Mouse (Mus musculus): Measurements from ENCODE around the gene Gm2174. TPM values are rescaled to one million over a fixed set of nuclear protein-coding genes. Genes with fewer than 3 reads are reported as not detected.
A peak's percentile ranks its signal among the peaks of the same experiment; 100 is the strongest.

Gene Gm2174
- polyA plus RNA-seq, 1 experiment from 2014 or later: not detected

DNA sequence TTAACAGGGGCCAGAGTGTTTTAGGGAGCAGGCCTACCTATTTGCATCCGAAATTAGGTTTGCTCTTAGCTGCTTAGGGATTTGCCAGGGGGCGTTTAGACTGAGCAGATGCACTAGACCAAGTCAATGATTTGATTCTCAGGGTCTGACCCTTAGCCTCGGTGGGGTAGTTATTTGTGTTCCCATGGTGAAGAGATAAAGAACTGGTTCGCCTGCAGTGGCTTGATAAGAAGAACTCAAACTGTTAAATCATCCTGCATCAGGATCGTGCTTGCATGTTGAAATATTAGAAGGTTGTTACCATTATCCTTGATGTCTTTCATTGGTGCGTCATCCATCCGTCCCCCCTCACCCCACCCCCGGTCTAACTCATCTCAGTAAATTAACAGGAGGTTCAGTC lies 8.6 kb downstream of the Gm2174 start:
- peak overlapping the region; percentile 60 for H3K4me3 ChIP-seq
- WGBS: 30% methylated on average over 8 of the region's 8 CpGs
- H3K9me3 ChIP-seq: no peaks in the 10 kb centered on the region
- H3K9ac ChIP-seq (replicated peaks): peak overlapping the region; percentile 73; the same call in 1 of the 2 replicates
- peak overlapping the region; percentile 97 for H3K27ac ChIP-seq (replicated peaks)
- H3K27me3 ChIP-seq: no peaks in the 10 kb centered on the region
- peak; percentile 54 for ATAC-seq (ENCODE audit: low FRiP score, low read depth)
- no peaks in the 10 kb centered on the region for H3K4me1 ChIP-seq
- no peaks in the 10 kb centered on the region for H3K36me3 ChIP-seq
- peak overlapping the region; percentile 57 for H3K4me2 ChIP-seq (replicated peaks)

DNA sequence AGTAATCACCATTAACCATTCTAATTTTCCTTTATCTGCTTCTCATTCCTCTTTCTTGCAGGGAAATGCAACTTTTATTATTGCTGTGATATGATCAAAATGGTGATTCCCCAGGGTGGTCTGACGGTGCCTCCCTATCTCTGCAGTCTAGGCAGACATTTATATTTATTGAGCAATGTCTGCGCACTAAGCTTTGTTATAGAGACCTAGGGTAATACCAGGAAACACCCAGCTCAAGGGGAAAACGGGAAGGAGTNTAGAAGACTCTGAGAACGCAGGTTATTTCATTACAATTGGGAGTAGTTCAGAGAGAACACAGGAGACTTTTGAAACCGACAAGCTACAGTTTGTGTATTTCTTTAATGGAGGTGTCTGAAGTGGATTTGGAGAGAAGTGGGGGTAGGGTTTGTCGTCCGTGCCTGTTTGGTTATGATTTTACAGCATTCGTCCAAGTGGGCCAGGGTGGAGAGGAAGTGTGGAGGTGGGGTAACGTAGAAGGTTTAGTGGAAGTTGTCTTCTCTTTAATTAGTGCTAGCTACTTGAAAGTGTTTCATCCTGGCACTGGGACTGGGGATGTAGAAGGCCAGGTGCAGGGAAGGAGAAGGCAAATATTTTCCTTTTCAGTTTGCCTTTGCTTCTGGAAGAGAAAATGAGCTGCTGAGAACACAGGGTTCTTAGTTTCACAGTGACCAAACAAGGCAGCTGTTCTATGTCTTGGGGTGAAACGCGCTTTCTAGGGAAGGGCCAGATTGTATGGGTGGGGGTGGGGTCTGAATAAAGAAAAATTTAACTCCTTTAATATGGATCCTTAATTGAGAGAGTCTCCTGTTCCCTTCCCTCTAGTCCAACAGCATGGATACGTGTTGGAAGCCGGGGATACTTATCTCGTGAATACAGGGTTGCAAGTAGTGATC lies 14.5 kb downstream of the Gm2174 start:
- H3K27me3 ChIP-seq: no peaks in the 10 kb centered on the region
- ATAC-seq (ENCODE audit: low FRiP score, low read depth): no peak
- WGBS: 81% methylated on average over 14 of the region's 14 CpGs
- H3K4me3 ChIP-seq: no peak overlapping the region
- no peak overlapping the region for H3K4me2 ChIP-seq (replicated peaks)
- H3K9me3 ChIP-seq: no peaks in the 10 kb centered on the region
- H3K27ac ChIP-seq (replicated peaks): no peak overlapping the region
- no peak overlapping the region for H3K9ac ChIP-seq (replicated peaks)
- H3K4me1 ChIP-seq: no peaks in the 10 kb centered on the region
- H3K36me3 ChIP-seq: no peaks in the 10 kb centered on the region

- H3K9me3 ChIP-seq: no peaks in the 10 kb centered on the region
- ATAC-seq (ENCODE audit: low FRiP score, low read depth): no peak
- no peaks in the 10 kb centered on the region for H3K27me3 ChIP-seq
- no peak overlapping the region for H3K27ac ChIP-seq (replicated peaks)
- H3K4me2 ChIP-seq (replicated peaks): no peak overlapping the region
- H3K4me1 ChIP-seq: no peaks in the 10 kb centered on the region
- no peak overlapping the region for H3K4me3 ChIP-seq
- whole genome bisulfite sequencing: 81% methylated on average over 1 of the region's 1 CpGs
- H3K36me3 ChIP-seq: no peaks in the 10 kb centered on the region
- H3K9ac ChIP-seq (replicated peaks): no peak overlapping the region
These were observed 17.1 kb downstream of the Gm2174 start for GRCm38 (mm10) chrX:56464906-56465305.

DNA sequence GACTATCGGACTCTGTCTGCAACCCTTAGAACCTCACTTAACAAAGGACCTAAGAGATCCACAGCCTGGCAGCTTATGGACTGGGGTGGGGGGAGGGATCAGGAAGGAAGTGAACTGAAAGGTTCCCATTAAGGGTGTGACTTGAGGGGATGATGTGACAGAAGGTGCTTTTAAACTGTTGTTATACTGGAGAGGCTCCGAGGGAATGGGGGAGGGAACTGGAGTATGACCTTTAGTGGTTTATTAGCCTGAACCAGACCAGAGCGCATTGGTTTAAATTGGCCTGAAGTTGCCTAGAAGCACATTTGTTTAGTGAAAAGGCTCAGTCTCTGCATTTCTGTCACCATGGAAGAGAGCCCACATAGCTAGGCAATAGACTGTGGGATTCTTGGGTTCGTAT lies 19.9 kb downstream of the Gm2174 start:
- Histone ChIP-seq H3K4me3 (no peak overlapping the region), H3K27me3 (no peaks in the 10 kb centered on the region), H3K4me2 (replicated peaks) (no peak overlapping the region), H3K4me1 (no peaks in the 10 kb centered on the region), H3K9me3 (no peaks in the 10 kb centered on the region), H3K36me3 (no peaks in the 10 kb centered on the region), H3K27ac (replicated peaks) (no peak overlapping the region), H3K9ac (replicated peaks) (no peak overlapping the region)
- ATAC-seq (ENCODE audit: low FRiP score, low read depth): no peak
- 79% methylated on average over 4 of the region's 4 CpGs for WGBS

DNA sequence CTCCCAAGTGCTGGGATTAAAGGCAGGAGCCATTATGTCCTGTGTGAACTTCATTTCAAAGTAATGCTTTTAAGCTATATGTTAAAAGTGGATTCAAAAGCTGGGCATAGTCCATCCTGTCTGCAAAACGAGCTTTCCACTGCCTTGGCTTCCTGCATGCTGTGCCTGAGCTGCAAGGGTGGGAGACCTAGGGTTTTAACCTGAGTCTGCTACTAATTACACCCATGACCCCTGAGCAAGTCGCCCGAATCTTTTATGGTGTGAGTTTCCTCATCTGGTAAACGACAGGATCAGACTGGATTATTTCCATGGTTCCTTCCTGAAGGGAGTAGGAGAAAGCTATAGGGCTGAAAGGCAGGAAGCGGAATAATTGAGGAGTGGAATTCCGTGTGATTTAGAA lies 20.7 kb downstream of the Gm2174 start:
- no peaks in the 10 kb centered on the region for H3K9me3 ChIP-seq

GRCm38 (mm10) chrX:56474035-56474434 lies 26.3 kb downstream of the Gm2174 start:
- H3K4me2 ChIP-seq (replicated peaks): no peak overlapping the region
- no peaks in the 10 kb centered on the region for H3K9me3 ChIP-seq
- no peak overlapping the region for H3K9ac ChIP-seq (replicated peaks)
- H3K36me3 ChIP-seq: no peaks in the 10 kb centered on the region
- no peak overlapping the region for H3K4me3 ChIP-seq
- H3K27me3 ChIP-seq: no peaks in the 10 kb centered on the region
- 73% methylated on average over 8 of the region's 8 CpGs for WGBS
- no peak overlapping the region for H3K27ac ChIP-seq (replicated peaks)
- ATAC-seq (ENCODE audit: low FRiP score, low read depth): no peak
- H3K4me1 ChIP-seq: no peaks in the 10 kb centered on the region

More for the DNA sequence above, 20.7 kb downstream of the Gm2174 start:
- H3K4me1 ChIP-seq: no peaks in the 10 kb centered on the region
- no peak overlapping the region for H3K4me3 ChIP-seq
- no peak overlapping the region for H3K4me2 ChIP-seq (replicated peaks)
- no peaks in the 10 kb centered on the region for H3K36me3 ChIP-seq
- no peak overlapping the region for H3K9ac ChIP-seq (replicated peaks)
- no peaks in the 10 kb centered on the region for H3K27me3 ChIP-seq
- WGBS: 59% methylated on average over 6 of the region's 6 CpGs
- no peak overlapping the region for H3K27ac ChIP-seq (replicated peaks)
- no peak for ATAC-seq (ENCODE audit: low FRiP score, low read depth)

DNA sequence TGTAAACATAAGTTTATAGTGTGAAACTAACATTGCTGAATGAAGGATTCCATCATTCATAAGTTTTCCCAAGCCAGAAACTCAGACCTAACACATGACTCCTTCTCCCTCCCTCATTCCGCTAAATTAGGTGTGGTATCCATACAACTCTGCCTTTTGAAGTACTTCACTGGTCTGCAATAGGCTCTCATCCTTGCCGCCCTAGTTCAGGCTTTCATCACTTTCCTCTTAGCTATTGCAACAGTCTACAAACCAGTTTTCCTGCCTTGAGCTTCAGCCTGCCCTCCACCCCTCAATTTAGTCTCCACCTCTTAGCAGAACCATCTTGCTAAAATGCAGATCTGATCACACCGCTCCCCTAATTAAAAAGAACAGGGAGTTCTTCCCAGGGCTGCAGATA lies 29.8 kb downstream of the Gm2174 start:
- Histone ChIP-seq H3K4me1 (no peaks in the 10 kb centered on the region), H3K27ac (replicated peaks) (no peak overlapping the region), H3K36me3 (0 out of 2 replicates have a peak, but pooled peaks cover 3% of the 10 kb centered on the region), H3K27me3 (no peaks in the 10 kb centered on the region), H3K4me3 (no peak overlapping the region), H3K9me3 (no peaks in the 10 kb centered on the region), H3K4me2 (replicated peaks) (no peak overlapping the region), H3K9ac (replicated peaks) (no peak overlapping the region)
- ATAC-seq (ENCODE audit: low FRiP score, low read depth): no peak
- 86% methylated on average over 3 of the region's 3 CpGs for WGBS

GRCm38 (mm10) chrX:56481906-56482305 lies 34.1 kb downstream of the Gm2174 start:
- no peak overlapping the region for H3K9ac ChIP-seq (replicated peaks)
- H3K4me1 ChIP-seq: no peaks in the 10 kb centered on the region
- no peak overlapping the region for H3K27ac ChIP-seq (replicated peaks)
- peaks cover 7% of the 10 kb centered on the region; the same call in 1 of the 2 replicates for H3K36me3 ChIP-seq
- H3K4me2 ChIP-seq (replicated peaks): no peak overlapping the region
- 67% methylated on average over 3 of the region's 3 CpGs for WGBS
- ATAC-seq (ENCODE audit: low FRiP score, low read depth): 0 out of 2 replicates have a peak, but pooled peaks have one; percentile 41
- no peaks in the 10 kb centered on the region for H3K9me3 ChIP-seq
- H3K4me3 ChIP-seq: no peak overlapping the region
- no peaks in the 10 kb centered on the region for H3K27me3 ChIP-seq

DNA sequence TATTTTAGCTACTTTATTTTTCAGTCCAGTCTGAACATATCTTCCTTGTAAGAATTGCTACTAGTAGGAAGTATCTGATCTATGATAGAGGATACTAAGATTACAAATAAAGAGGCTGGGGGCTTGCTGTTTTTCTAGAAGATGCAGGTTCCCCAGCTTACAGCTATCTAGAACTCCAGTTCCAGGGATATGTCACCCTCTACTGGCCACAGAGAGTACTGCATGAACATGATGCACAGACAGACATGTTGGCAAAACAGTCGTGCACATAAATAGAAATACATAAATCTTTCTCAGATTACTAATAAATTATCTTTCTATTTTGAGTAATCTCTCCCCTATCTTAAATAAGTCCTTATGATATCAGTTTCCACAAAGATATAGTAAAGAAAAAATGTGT lies 42.0 kb downstream of the Gm2174 start:
- ATAC-seq (ENCODE audit: low FRiP score, low read depth): no peak
- H3K27me3 ChIP-seq: no peaks in the 10 kb centered on the region
- 29% methylated on average over 1 of the region's 1 CpGs for WGBS
- no peak overlapping the region for H3K4me3 ChIP-seq
- H3K9ac ChIP-seq (replicated peaks): no peak overlapping the region
- no peak overlapping the region for H3K4me2 ChIP-seq (replicated peaks)
- H3K27ac ChIP-seq (replicated peaks): no peak overlapping the region
- no peaks in the 10 kb centered on the region for H3K36me3 ChIP-seq
- no peaks in the 10 kb centered on the region for H3K9me3 ChIP-seq
- no peaks in the 10 kb centered on the region for H3K4me1 ChIP-seq

GRCm38 (mm10) chrX:56497241-56497640 lies 49.5 kb downstream of the Gm2174 start:
- Histone ChIP-seq H3K27me3 (no peaks in the 10 kb centered on the region), H3K9ac (replicated peaks) (no peak overlapping the region), H3K9me3 (no peaks in the 10 kb centered on the region), H3K4me1 (no peaks in the 10 kb centered on the region), H3K27ac (replicated peaks) (no peak overlapping the region), H3K4me2 (replicated peaks) (no peak overlapping the region), H3K4me3 (no peak overlapping the region), H3K36me3 (peaks cover 6% of the 10 kb centered on the region; the same call in 1 of the 2 replicates)
- no peak for ATAC-seq (ENCODE audit: low FRiP score, low read depth)
- 84% methylated on average over 7 of the region's 7 CpGs for WGBS

All from midbrain, embryonic 12.5 days (tissue).